Mouse (Mus musculus): ENCODE results near the gene Lilrb4a.
"Not testable (repeated sequence)": the region's sequence is repeated elsewhere in the genome, so short reads cannot be mapped to it uniquely, and the experiment has no call there.

GRCm38 (mm10) chr10:51490691-51491090 is at the start of gene Lilrb4a:
- not testable (repeated sequence) for TF ChIP-seq CTCF, POLR2A (IDR thresholded peaks at IDR 0.05; ENCODE audit: extremely low read depth, insufficient read depth, low read length)
